Mouse (Mus musculus) olfactory bulb, adult 2 months (tissue): ENCODE measurements around the gene Rnf167.

ENCODE experiments used
- CTCF ChIP-seq: fragments of 200-500 bp; IDR thresholded peaks from 2 replicates; pipeline ENCODE4 v1.5.1; 2012; ENCODE audit warnings: low read depth, mild to moderate bottlenecking, low read length, moderate library complexity; ENCODE audit not compliant: insufficient read depth
- POLR2A ChIP-seq: fragments of 200-500 bp; IDR thresholded peaks from 2 replicates; pipeline ENCODE4 v1.6.1; 2012; ENCODE audit warnings: mild to moderate bottlenecking, low read depth, low read length, moderate library complexity; ENCODE audit not compliant: insufficient read depth

DNA sequence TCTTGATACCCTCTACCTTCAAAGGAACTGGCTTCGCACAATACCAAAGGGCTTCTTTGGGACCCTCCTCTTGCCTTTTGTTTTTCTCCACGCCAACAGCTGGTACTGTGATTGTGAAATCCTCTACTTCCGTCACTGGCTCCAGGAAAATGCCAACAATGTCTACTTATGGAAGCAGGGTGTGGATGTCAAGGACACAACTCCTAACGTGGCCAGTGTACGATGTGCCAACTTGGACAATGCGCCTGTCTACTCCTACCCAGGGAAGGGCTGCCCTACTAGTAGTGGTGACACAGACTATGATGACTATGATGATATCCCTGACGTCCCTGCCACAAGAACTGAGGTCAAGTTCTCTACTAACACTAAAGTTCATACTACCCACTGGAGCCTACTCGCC is 7.1 kb upstream of the Rnf167 start:
- TF ChIP-seq POLR2A (no peak), CTCF (no peak)
